Mouse (Mus musculus) spleen, postnatal 14 days (tissue): ENCODE data around the gene Atp6v1g1.

Experiments
- DNase-seq, 2 experiments: peaks; one replicate each; pipeline ENCODE4 v3.0.0; 2021 to 2022; ENCODE audit warnings: low spot score in 2 of 2

Atp6v1g1 gene

DNA sequence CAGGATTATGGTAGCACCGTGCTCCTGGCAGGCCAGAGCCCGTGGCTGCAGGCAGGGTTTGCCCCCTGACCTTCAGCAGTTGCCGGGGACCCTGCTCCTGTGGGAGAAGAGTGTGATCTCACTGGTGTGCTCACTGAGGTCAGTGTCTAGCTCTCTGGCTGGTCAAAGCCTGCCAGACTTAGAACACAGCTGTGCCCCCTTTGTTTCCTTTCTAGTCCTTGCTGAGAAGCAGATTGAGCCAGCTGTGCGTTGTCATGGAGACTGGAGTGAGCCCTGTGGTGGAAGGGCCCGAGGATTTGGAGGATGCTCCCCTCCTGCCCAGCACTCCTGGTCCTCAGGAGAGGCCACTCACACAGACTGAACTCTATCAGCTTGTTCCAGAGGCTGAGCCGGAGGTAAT, 35.5 kb downstream of the Atp6v1g1 start:
- no peak for DNase-seq

DNA sequence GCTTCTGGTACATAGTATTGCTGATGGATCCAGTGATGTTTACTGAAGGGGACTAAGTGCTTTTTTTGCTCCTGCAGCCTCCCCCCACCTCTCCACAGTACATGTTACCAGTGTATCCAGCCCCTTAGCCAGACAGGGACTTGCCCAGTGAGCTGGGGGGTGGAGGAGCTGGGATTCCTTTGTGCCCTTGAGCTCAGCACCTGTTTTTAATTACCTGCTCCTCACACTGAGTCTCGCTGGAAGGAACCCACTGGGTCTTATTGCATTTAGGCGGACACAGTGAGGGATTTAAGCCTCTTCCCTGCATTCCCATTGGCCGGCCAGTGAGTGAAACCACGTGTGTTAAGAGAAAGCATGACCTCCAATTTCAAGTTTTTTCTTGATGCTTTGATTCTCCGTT, 38.0 kb downstream of the Atp6v1g1 start:
- no peak for DNase-seq

DNA sequence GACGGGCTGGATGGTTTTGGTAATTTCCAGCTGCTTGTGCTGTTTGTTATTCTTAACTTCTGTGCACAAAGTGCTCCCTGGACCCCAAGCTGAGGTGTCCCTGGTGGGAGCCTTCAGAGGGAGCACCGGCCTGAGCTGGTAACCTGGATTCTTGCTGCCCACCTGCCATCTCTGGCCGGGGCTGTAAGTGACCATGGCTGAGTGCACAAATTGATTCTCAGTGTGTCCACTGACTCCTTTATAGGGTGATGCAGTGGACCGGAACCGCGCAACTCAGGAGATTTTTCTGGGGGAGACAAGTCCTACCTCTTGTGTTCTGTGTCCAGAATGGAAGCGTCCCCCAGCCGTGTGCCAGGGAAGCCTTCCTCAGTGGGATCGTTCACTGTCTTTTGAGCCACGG, 40.6 kb downstream of the Atp6v1g1 start:
- DNase-seq = no peak

DNA sequence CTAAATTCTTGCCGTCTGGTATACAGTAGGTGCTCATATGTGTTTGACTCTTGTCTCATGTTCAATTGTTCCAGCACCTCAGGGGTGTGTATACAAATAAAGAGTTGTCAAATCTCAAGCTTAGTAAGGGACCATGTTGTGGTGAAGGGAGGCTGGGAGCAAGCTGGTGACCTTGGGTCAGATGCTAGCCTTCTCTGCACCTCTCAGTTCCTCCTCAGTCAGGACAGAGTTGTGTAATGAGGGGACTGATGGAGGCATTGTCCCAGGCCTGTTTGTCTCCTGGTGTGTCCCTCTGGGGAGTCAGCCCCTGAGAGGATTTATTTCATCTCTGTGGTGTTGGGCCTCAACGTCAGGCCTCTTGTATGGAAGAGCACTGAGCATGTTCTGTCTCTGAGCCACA, 41.7 kb downstream of the Atp6v1g1 start:
- DNase-seq = no peak

DNA sequence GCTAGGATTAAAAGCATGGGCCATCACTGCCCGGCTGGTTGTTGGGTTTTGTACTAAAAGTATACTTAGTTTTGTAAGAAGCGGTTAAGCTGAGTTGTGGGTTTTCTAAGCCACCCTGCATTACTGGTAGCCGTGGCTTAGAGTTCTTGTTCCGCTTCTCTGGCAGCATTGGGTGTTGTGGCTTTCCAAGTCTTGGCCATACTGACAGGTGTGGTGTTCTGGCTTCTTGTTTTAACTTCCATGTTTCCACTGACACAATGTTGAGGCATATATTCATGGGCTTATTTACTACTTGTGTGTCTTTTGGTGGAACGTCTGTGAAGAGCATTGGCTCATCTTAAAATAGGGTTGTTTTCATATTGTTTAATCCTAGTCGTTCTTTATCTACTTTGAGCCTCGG, 45.4 kb downstream of the Atp6v1g1 start:
- no peak for DNase-seq

DNA sequence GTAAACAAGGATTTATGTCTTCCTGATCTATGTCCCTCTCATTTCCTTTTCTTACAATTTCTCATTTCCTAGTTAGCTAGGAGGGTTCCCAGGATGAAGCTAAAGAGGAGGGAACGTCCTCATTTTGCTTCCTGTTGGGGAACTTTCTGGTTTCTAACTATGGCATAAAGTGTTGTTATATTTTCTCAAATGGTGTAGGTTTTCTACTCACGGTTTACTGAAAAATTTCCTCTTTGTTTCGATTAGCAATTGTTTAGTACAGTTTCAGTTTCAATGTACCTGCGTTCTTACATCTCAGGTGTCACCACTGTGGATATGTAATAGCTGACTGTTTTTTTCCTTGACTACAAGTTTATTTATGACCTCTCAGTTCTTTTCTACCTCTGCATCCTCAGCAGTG, 46.0 kb downstream of the Atp6v1g1 start:
- no peak for DNase-seq

DNA sequence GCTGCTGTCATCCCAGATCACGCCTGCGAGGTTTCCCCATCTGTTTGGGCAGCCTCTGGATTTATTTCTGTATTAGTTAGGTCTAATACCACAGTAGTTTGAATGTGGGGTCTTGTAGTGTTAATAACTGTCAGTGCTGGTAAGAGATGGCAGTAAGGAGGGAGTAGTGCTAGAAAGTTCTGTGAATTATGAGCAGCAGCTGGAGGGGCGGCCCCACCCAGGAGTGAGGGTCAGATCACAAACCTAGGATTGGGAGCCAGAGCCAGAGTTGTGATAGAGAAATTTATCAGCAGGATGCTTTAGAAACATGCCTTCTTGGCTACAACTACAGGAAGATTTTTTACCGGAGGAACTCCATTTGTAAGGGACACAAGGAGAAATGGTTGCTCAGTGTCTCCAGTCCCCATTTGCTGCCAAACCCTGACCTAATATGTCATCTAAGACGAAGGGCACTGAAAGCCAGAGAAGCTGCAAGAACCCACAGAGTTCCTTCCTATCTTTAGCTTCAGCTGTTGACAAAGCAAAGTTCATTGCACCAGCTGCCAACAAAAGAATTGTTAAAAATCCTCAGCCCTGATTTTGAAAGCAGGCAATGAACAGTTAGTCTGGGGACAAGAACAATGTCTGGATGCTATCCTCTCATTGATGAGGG, 50.0 kb downstream of the Atp6v1g1 start:
- DNase-seq = no peak

DNA sequence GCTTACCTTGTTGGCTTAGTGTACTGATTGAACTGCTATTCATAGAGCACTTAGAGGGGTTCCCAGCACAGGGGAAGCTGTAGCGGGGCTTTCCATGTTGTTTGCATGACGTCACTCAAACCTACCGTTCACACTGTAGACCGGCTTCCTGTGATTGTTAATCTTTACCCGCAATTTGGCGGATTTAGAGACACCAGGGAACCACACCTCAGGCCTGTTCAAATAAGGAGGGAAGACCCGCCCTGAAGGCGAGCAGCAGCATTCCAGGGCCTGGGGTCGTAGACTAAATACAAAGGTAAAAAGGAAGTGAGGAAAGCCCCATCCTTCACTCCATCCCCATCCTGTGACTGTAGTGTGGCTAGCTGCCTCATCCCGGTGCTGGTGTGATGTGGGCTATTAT, 50.7 kb downstream of the Atp6v1g1 start:
- no peak for DNase-seq

DNA sequence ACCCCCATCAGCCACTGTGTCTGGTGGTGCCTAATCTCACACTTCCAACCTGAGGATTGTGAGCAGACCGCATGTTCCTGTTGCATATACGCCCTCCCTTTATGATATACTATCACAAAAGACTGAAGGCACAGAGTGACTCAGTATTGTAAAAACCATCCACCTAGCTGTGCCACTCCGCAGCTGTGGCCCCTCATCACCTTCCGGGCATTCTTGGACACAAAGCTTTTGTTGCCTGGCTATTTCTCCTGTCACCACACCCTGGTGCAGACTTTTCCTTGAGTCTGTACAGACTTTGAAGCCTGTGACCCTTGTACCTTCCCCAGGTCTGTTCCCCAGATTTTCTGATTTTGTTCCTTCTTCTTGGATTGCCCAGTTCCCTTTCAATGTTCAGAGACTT, 51.4 kb downstream of the Atp6v1g1 start:
- DNase-seq = no peak
